Mouse (Mus musculus): ENCODE results near the gene Lhx4. TPM values are rescaled to one million over a fixed set of nuclear protein-coding genes. Genes with fewer than 3 reads are reported as not detected.
A peak's percentile ranks its signal among the peaks of the same experiment; 100 is the strongest.

Lhx4 gene
- polyA plus RNA-seq, 1 experiment: 0.01 TPM

DNA sequence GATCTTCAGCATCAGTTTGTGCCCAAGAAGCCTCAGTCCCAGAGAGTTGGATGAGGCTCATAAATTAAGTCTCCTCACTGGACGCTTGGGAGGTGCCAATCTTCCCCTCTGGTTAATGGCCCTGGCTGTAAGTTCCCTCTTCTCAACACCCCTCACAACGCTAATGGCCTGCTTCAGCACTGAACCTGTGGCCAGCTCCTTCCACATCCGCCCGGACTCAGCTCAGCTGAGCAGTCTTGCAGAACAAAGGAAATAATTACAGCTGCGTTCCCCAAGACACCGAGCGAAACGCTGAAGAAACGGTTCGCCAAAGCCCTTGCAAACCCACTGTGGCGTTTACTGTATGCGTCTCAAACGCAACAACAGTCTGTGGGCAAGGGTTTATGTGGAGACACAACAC is 29.3 kb downstream of the Lhx4 start:
- Histone ChIP-seq H3K4me2 (ENCODE audit: low read depth) (no peak overlapping the region), H3K27me3 (ENCODE audit: control insufficient read depth, insufficient read depth, insufficient read length) (peaks cover 18% of the 10 kb centered on the region)

GRCm38 (mm10) chr1:155721443-155721842 is 30.0 kb downstream of the Lhx4 start:
- Histone ChIP-seq H3K4me3 (no peak overlapping the region), H3K79me2 (ENCODE audit: control insufficient read depth, insufficient read depth) (no peaks in the 10 kb centered on the region), H3K27me3 (ENCODE audit: control insufficient read depth, insufficient read depth, insufficient read length) (peaks cover 18% of the 10 kb centered on the region), H3K36me3 (ENCODE audit: control insufficient read depth, insufficient read depth) (no peaks in the 10 kb centered on the region), H3ac (ENCODE audit: control insufficient read depth, insufficient read length) (no peak overlapping the region), H3K4me2 (ENCODE audit: low read depth) (no peak overlapping the region)
- no peak for TF ChIP-seq USF1 (IDR thresholded peaks at IDR 0.05; ENCODE audit: low read depth)
- TF ChIP-seq MAX (IDR thresholded peaks at IDR 0.05; ENCODE audit: low read depth): no peak
- no peak for TF ChIP-seq POLR2A (IDR thresholded peaks at IDR 0.05; ENCODE audit: insufficient read length, low read depth)
- TF ChIP-seq TCF12 (IDR thresholded peaks at IDR 0.05; ENCODE audit: insufficient read depth, poor library complexity, severe bottlenecking): no peak
- no peak for TF ChIP-seq CEBPB (IDR thresholded peaks at IDR 0.05; ENCODE audit: insufficient read depth, poor library complexity, severe bottlenecking)
- no peak for TF ChIP-seq POLR2AphosphoS2 (IDR thresholded peaks at IDR 0.05; ENCODE audit: insufficient read length, low read depth)
- no peak for TF ChIP-seq MYOD1 (IDR thresholded peaks at IDR 0.05; ENCODE audit: control insufficient read depth in 1 of 3, insufficient read length in 2 of 3, low read depth in 2 of 3)
- TF ChIP-seq SRF (IDR thresholded peaks at IDR 0.05; ENCODE audit: control insufficient read depth, insufficient read length, low read depth): no peak
- TF ChIP-seq TCF3 (IDR thresholded peaks at IDR 0.05; ENCODE audit: insufficient read length, low read depth): no peak
- no peak for TF ChIP-seq E2F4 (IDR thresholded peaks at IDR 0.05; ENCODE audit: insufficient read depth)
- no peak for TF ChIP-seq REST (IDR thresholded peaks at IDR 0.05; ENCODE audit: insufficient read depth, insufficient read length)

More for the DNA sequence above, 29.3 kb downstream of the Lhx4 start:
- H3ac ChIP-seq (ENCODE audit: control insufficient read depth, insufficient read length): no peak overlapping the region
- no peaks in the 10 kb centered on the region for H3K36me3 ChIP-seq (ENCODE audit: control insufficient read depth, insufficient read depth)
- TF ChIP-seq REST (IDR thresholded peaks at IDR 0.05; ENCODE audit: insufficient read depth, insufficient read length): peak; percentile 70
- TF ChIP-seq TCF12 (IDR thresholded peaks at IDR 0.05; ENCODE audit: insufficient read depth, poor library complexity, severe bottlenecking): no peak
- H3K79me2 ChIP-seq (ENCODE audit: control insufficient read depth, insufficient read depth): no peaks in the 10 kb centered on the region
- H3K4me3 ChIP-seq: no peak overlapping the region

DNA sequence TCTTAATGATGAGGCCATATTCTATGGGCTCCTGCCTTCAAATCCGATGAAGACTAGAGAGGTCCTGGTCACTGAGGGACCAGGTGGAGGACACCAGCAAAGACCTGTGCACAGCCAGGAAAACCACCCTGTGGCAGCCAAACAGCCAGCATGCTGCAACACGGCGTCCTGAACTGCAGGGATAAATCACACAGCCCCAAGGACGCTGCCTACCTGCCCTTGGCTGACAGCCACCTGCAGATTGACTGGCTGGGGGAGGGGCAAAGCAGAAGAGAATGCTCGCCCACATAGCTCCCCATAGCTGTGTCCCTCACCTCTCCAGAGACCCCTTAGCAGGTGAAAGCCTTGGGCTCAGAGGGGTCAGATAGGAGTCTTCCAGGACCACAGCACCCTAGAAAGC is 31.5 kb downstream of the Lhx4 start:
- no peak for TF ChIP-seq SRF (IDR thresholded peaks at IDR 0.05; ENCODE audit: control insufficient read depth, insufficient read length, low read depth)
- TF ChIP-seq MYOG (IDR thresholded peaks at IDR 0.05; ENCODE audit: control insufficient read depth in 1 of 3, insufficient read depth in 1 of 3, insufficient read length in 2 of 3, low read depth in 2 of 3): no peak
- no peak for TF ChIP-seq E2F4 (IDR thresholded peaks at IDR 0.05; ENCODE audit: insufficient read depth)
- TF ChIP-seq REST (IDR thresholded peaks at IDR 0.05; ENCODE audit: insufficient read depth, insufficient read length): no peak
- TF ChIP-seq POLR2A (IDR thresholded peaks at IDR 0.05; ENCODE audit: insufficient read length, low read depth): no peak
- TF ChIP-seq POLR2AphosphoS2 (IDR thresholded peaks at IDR 0.05; ENCODE audit: insufficient read length, low read depth): no peak
- no peak for TF ChIP-seq MYOD1 (IDR thresholded peaks at IDR 0.05; ENCODE audit: control insufficient read depth in 1 of 3, insufficient read length in 2 of 3, low read depth in 2 of 3)
- no peak for TF ChIP-seq TCF12 (IDR thresholded peaks at IDR 0.05; ENCODE audit: insufficient read depth, poor library complexity, severe bottlenecking)
- no peak for TF ChIP-seq MAX (IDR thresholded peaks at IDR 0.05; ENCODE audit: low read depth)
- TF ChIP-seq CEBPB (IDR thresholded peaks at IDR 0.05; ENCODE audit: insufficient read depth, poor library complexity, severe bottlenecking): no peak
- no peak for TF ChIP-seq TCF3 (IDR thresholded peaks at IDR 0.05; ENCODE audit: insufficient read length, low read depth)
- no peak for TF ChIP-seq USF1 (IDR thresholded peaks at IDR 0.05; ENCODE audit: low read depth)
- peaks cover 18% of the 10 kb centered on the region for H3K27me3 ChIP-seq (ENCODE audit: control insufficient read depth, insufficient read depth, insufficient read length)

GRCm38 (mm10) chr1:155718851-155719250 is 32.6 kb downstream of the Lhx4 start:
- Histone ChIP-seq H3K27me3 (ENCODE audit: control insufficient read depth, insufficient read depth, insufficient read length) (peaks cover 18% of the 10 kb centered on the region), H3K4me3 (no peak overlapping the region), H3ac (ENCODE audit: control insufficient read depth, insufficient read length) (no peak overlapping the region), H3K36me3 (ENCODE audit: control insufficient read depth, insufficient read depth) (no peaks in the 10 kb centered on the region), H3K79me2 (ENCODE audit: control insufficient read depth, insufficient read depth) (no peaks in the 10 kb centered on the region), H3K4me2 (ENCODE audit: low read depth) (no peak overlapping the region)
- TF ChIP-seq USF1 (IDR thresholded peaks at IDR 0.05; ENCODE audit: low read depth) (no peak), SRF (IDR thresholded peaks at IDR 0.05; ENCODE audit: control insufficient read depth, insufficient read length, low read depth) (no peak), REST (IDR thresholded peaks at IDR 0.05; ENCODE audit: insufficient read depth, insufficient read length) (no peak), CEBPB (IDR thresholded peaks at IDR 0.05; ENCODE audit: insufficient read depth, poor library complexity, severe bottlenecking) (no peak), MYOG (IDR thresholded peaks at IDR 0.05; ENCODE audit: control insufficient read depth in 1 of 3, insufficient read depth in 1 of 3, insufficient read length in 2 of 3, low read depth in 2 of 3) (no peak), TCF12 (IDR thresholded peaks at IDR 0.05; ENCODE audit: insufficient read depth, poor library complexity, severe bottlenecking) (no peak)

More for the DNA sequence above, 31.5 kb downstream of the Lhx4 start:
- Histone ChIP-seq H3ac (ENCODE audit: control insufficient read depth, insufficient read length) (no peak overlapping the region), H3K36me3 (ENCODE audit: control insufficient read depth, insufficient read depth) (no peaks in the 10 kb centered on the region), H3K4me3 (no peak overlapping the region), H3K4me2 (ENCODE audit: low read depth) (no peak overlapping the region), H3K79me2 (ENCODE audit: control insufficient read depth, insufficient read depth) (no peaks in the 10 kb centered on the region)

GRCm38 (mm10) chr1:155717301-155717700 is 34.2 kb downstream of the Lhx4 start:
- Histone ChIP-seq H3K27me3 (ENCODE audit: control insufficient read depth, insufficient read depth, insufficient read length) (peaks cover 18% of the 10 kb centered on the region), H3K36me3 (ENCODE audit: control insufficient read depth, insufficient read depth) (no peaks in the 10 kb centered on the region), H3ac (ENCODE audit: control insufficient read depth, insufficient read length) (no peak overlapping the region), H3K4me2 (ENCODE audit: low read depth) (no peak overlapping the region), H3K4me3 (no peak overlapping the region), H3K79me2 (ENCODE audit: control insufficient read depth, insufficient read depth) (no peaks in the 10 kb centered on the region)
- no peak for TF ChIP-seq MAX (IDR thresholded peaks at IDR 0.05; ENCODE audit: low read depth)
- no peak for TF ChIP-seq USF1 (IDR thresholded peaks at IDR 0.05; ENCODE audit: low read depth)
- TF ChIP-seq POLR2A (IDR thresholded peaks at IDR 0.05; ENCODE audit: insufficient read length, low read depth): no peak
- TF ChIP-seq MYOG (IDR thresholded peaks at IDR 0.05; ENCODE audit: control insufficient read depth in 1 of 3, insufficient read depth in 1 of 3, insufficient read length in 2 of 3, low read depth in 2 of 3): no peak
- TF ChIP-seq REST (IDR thresholded peaks at IDR 0.05; ENCODE audit: insufficient read depth, insufficient read length): no peak
- TF ChIP-seq TCF12 (IDR thresholded peaks at IDR 0.05; ENCODE audit: insufficient read depth, poor library complexity, severe bottlenecking): no peak
- TF ChIP-seq CEBPB (IDR thresholded peaks at IDR 0.05; ENCODE audit: insufficient read depth, poor library complexity, severe bottlenecking): no peak
- TF ChIP-seq TCF3 (IDR thresholded peaks at IDR 0.05; ENCODE audit: insufficient read length, low read depth): no peak
